Comparison of ENCODE assay signal across 8 mouse cellular contexts in genomic region chr13:47552251-47552650, GRCm38 (mm10).
"Had no signal": no experiment of that assay in that cellular context is flagged by ENCODE, and none has a peak within 500 bp of the region (broad histone marks: within the 10 kb centered on the region; RNA-seq: fewer than 3 reads in every experiment).

No protein-coding gene starts in this region.

- DNase-seq: liver, postnatal 0 days; lung, adult 2 months; lung, postnatal 4 days; midbrain, embryonic 14.5 days; right cerebral cortex, postnatal 14 days; thymus, adult 2 months; thymus, postnatal 25 days; thymus, postnatal 4 days had no signal
